Mouse (Mus musculus) liver, postnatal 0 days (tissue): ENCODE results near the gene Nfkb2.

Source experiments
- CTCF ChIP-seq: sonication (generic); IDR thresholded peaks from 2 replicates; pipeline ENCODE4 v1.5.1; 2016; ENCODE audit warnings: antibody characterized with exemption, low read depth
- EP300 ChIP-seq: IDR thresholded peaks from 2 replicates; pipeline ENCODE4 v1.6.1; 2016; ENCODE audit warnings: antibody characterized with exemption, low read depth, mild to moderate bottlenecking

DNA sequence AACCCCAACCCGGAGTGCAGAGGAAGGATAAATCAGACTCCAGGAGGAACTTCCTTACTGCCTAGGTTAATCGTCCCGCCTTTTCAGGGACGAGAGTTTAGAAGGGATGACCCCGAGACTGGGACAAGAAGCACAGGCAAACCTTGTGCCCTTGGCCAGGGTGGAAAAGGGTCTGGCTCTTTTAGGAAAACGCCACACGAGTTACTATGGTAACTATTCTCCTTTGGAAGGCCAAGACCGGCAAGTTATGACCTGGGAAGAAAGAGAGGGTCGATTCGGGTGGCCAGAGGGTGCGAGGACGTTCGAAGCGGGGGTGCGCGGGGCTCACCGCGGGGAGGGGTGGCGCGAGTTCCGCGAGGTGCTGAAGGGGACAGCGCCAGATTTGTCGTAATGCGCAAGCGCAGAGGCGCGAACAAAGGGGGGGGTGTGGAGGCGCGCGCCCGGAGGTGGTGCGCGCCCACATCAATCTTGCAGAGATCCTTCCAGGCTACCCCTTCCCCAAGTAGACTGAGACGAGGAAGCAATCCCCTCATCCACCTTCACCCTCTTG is 22.7 kb downstream of the Nfkb2 start, which contains the start of gene Psd:
- TF ChIP-seq CTCF (no peak), EP300 (no peak)
